Mouse (Mus musculus) heart, embryonic 16.5 days (tissue): ENCODE data around the gene Mrpl58. TPM values are rescaled to one million over a fixed set of nuclear protein-coding genes. Genes with fewer than 3 reads are reported as not detected.

Source experiments
- microRNA-seq: library from miRNA; unstranded; fragments of <30 nt; microRNA quantifications from one replicate; pipeline ENCODE4, GENCODE M21; 2017
- polyA plus RNA-seq: library from polyadenylated mRNA; unstranded; fragments of >200 nt; fragmentation: Nextera tagmentation; extraction: Ambion mirVana; gene quantifications from 2 replicates; pipeline ENCODE4 v1.2.1, GENCODE M21; 2015

Gene Mrpl58
- polyA plus RNA-seq, 1 experiment from 2014 or later, result 179 TPM

Small RNA genes lying within 50 kb of the gene (microRNA-seq; reads per million reads assigned to microRNA genes)
- gene Mir3968, result not detected

Other genes starting within 250 kb of the Mrpl58 start
- gene Slc9a3r1, start 240.4 kb upstream of the Mrpl58 start, polyA plus RNA-seq, result 34.2 and 51.7 TPM in 2 replicates
- 6.6 and 7.1 TPM in 2 replicates for gene Tmem104, start 216.3 kb upstream of the Mrpl58 start, polyA plus RNA-seq
- 18.6 and 20.8 TPM in 2 replicates for gene Nat9, start 215.9 kb upstream of the Mrpl58 start, polyA plus RNA-seq
- 0.07 and 0.21 TPM in 2 replicates for gene Grin2c, start 136.5 kb upstream of the Mrpl58 start, polyA plus RNA-seq
- 14.2 and 14.7 TPM in 2 replicates for gene Fdxr, start 126.7 kb upstream of the Mrpl58 start, polyA plus RNA-seq
- 0.59 and 0.74 TPM in 2 replicates for gene Fads6, start 106.1 kb upstream of the Mrpl58 start, polyA plus RNA-seq
- not detected in 2 replicates for gene Otop2, start 96.6 kb upstream of the Mrpl58 start, polyA plus RNA-seq
- gene Ush1g, start 81.7 kb upstream of the Mrpl58 start, polyA plus RNA-seq, result 0.26 and 0.32 TPM in 2 replicates
- gene Otop3, start 69.0 kb upstream of the Mrpl58 start, polyA plus RNA-seq, result not detected in 2 replicates
- gene Hid1, start 36.0 kb upstream of the Mrpl58 start, polyA plus RNA-seq, result 8.5 and 9.2 TPM in 2 replicates
- gene Cdr2l, start 21.8 kb upstream of the Mrpl58 start, polyA plus RNA-seq, result 7.0 and 7.5 TPM in 2 replicates
- 1,945 and 2,019 TPM in 2 replicates for gene Atp5h, start 16.2 kb downstream of the Mrpl58 start, polyA plus RNA-seq
- 3.9 and 12.6 TPM in 2 replicates for gene Kctd2, start 16.4 kb downstream of the Mrpl58 start, polyA plus RNA-seq
- gene Trim80, start 36.8 kb downstream of the Mrpl58 start, polyA plus RNA-seq, result 0.12 and 0.14 TPM in 2 replicates
- gene Slc16a5, start 58.7 kb downstream of the Mrpl58 start, polyA plus RNA-seq, result 4.1 and 12.9 TPM in 2 replicates
- gene Armc7, start 71.9 kb downstream of the Mrpl58 start, polyA plus RNA-seq, result 5.4 and 6.2 TPM in 2 replicates
- gene Nt5c, start 88.1 kb downstream of the Mrpl58 start, polyA plus RNA-seq, result 60.1 and 64.9 TPM in 2 replicates
- 523 and 525 TPM in 2 replicates for gene Jpt1, start 110.6 kb downstream of the Mrpl58 start, polyA plus RNA-seq
- 556 and 599 TPM in 2 replicates for gene Sumo2, start 132.5 kb downstream of the Mrpl58 start, polyA plus RNA-seq
- 107 and 117 TPM in 2 replicates for gene Nup85, start 160.7 kb downstream of the Mrpl58 start, polyA plus RNA-seq
- gene Mrps7, start 200.2 kb downstream of the Mrpl58 start, polyA plus RNA-seq, result 84.4 and 86.2 TPM in 2 replicates
- gene Gga3, start 200.3 kb downstream of the Mrpl58 start, polyA plus RNA-seq, result 15.4 and 18.8 TPM in 2 replicates
- 41.5 and 42.0 TPM in 2 replicates for gene Mif4gd, start 209.2 kb downstream of the Mrpl58 start, polyA plus RNA-seq
- gene Slc25a19, start 224.5 kb downstream of the Mrpl58 start, polyA plus RNA-seq, result 55.7 and 58.1 TPM in 2 replicates